Mouse (Mus musculus): ENCODE results near the gene Olfr406. TPM values are rescaled to one million over a fixed set of nuclear protein-coding genes. Genes with fewer than 3 reads are reported as not detected.
A peak's percentile ranks its signal among the peaks of the same experiment; 100 is the strongest.

The Olfr406 gene
- not detected for total RNA-seq (2021)
- long read RNA-seq, experiment 1: 0 reads
- long read RNA-seq, experiment 2: 0 reads

DNA sequence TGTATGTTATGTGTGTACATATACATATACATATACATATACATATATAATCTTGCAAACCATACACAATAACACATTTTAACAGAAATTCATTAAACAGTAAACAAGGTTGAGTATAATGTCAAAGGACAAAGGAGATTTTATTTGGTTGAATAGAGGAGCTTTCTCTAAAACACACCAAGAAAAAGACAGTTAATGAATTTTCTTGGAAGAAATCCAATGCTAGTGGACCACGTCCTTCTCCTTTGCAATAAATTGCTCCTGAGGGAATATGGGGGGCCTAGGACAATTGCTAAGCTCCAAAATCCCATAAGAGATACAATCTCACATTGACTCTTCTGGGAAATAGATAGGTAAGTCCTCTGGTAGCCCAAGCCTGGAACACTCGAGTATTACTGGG lies at the start of gene Olfr406:
Gene Olfr406, plus strand, starts transcription at position 301 of the 400 bp plus-strand sequence.
- no peak for DNase-seq

DNA sequence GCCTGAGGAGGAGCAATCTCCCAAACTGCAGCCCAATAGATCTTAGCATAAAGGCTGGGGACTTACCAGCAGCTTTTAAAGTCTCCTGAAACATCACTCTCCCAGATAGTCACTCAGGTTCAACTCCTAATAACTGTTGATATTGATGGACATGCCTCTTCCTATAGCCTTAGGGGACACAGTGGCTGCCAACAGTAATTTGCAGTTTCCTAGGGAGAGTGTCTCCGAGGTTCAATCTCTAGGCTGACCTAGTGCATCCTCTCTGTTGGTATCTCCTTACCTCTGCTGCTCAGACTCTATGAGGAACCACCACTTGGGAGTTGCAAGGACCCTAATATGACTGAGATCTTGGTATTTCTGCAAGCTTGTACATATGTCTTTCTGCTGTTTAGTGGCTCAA lies 48.3 kb upstream of the Olfr406 start, which contains the start of gene Olfr43:
Gene Olfr43, minus strand, starts transcription at position 101 of the 400 bp plus-strand sequence.
- no peak for DNase-seq

DNA sequence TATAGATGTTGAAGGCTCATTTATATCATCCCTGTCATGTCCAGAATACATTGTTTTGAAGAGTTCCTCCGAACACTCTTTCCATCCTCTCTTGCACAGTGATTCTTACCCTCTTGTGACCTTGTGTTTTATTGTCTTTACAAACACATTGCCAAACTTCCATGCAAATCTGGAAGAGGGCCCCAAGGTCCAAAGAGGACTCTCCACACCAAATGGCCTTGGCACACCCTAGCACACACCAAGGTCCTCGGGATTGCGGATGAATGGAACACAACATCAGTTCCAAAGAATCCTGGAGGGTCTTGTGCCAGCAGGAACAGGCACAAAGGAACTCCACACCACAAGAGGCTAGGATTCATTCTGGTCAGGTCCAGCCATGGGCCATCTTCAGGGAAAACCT lies 18.4 kb upstream of the Olfr406 start:
- peak in 1 of 2 experiments; percentile 45 for DNase-seq

DNA sequence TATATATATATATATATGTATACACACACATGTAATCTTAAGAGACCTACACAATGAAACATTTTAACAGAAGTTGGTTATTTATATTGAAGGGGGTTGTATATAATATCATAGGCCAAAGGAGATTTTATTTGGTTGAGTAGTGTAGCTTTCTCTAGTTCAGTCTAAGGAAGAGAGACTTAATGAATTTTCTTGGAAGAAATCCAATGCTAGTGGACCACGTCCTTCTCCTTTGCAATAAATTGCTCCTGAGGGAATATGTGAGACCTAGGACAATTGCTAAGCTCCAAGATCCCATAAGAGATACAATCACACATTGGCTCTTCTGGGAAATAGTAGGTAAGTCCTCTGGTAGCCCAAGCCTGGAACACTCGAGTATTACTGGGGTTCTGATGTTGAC lies 23.8 kb downstream of the Olfr406 start, which contains the start of gene Olfr59:
Gene Olfr59, plus strand, starts transcription at position 301 of the 400 bp plus-strand sequence.
- DNase-seq: no peak

DNA sequence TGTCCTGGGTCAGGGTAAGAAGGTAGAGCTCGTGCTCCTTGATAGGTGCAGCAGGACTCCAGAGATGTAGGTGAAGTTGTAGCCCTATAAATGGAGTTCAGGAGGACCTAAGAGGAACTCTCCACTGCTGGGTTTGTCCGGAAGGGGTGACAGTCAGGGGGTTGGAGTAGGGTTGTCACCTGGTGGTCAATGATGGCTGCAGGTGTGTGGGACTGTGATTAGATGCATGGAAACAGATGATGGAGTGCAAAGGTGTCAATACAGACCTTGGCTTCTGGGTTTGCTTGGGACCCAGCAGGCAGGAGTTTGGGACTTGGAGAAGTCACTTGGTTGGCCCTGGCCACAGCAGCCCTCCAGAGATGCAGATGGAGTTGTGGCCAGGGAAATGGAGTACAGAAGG lies 27.6 kb downstream of the Olfr406 start:
- DNase-seq: no peak

Other genes with a start within 250 kb of the Olfr406 start
- gene Olfr139, start 203.3 kb upstream of the Olfr406 start, total RNA-seq (2021): not detected
- not detected for gene Olfr399, start 203.2 kb upstream of the Olfr406 start, total RNA-seq (2021)
- not detected for gene Zfp616, start 189.9 kb upstream of the Olfr406 start, total RNA-seq (2021)
- gene Olfr401, start 146.1 kb upstream of the Olfr406 start, total RNA-seq (2021): not detected
- gene Olfr402, start 106.3 kb upstream of the Olfr406 start, total RNA-seq (2021): not detected
- not detected for gene Olfr403, start 73.6 kb upstream of the Olfr406 start, total RNA-seq (2021)
- gene Olfr43, start 48.4 kb upstream of the Olfr406 start, total RNA-seq (2021): not detected
- gene Olfr59, start 23.9 kb downstream of the Olfr406 start, total RNA-seq (2021): not detected
- not detected for gene Olfr410, start 78.2 kb downstream of the Olfr406 start, total RNA-seq (2021)
- not detected for gene Olfr411, start 92.8 kb downstream of the Olfr406 start, total RNA-seq (2021)
- not detected for gene Olfr412, start 102.3 kb downstream of the Olfr406 start, total RNA-seq (2021)

All from adrenal gland, postnatal 36 days (tissue).